Mouse (Mus musculus) kidney, postnatal 36 days (tissue): Measurements from ENCODE around the gene Nmu.

Experiments
- DNase-seq, 2 experiments: peaks; one replicate each; pipeline ENCODE4 v3.0.0; 2021 to 2022; ENCODE audit warnings: mixed read lengths in 2 of 2

Gene Nmu

GRCm38 (mm10) chr5:76363453-76364104 is at the start of gene Nmu:
Gene Nmu, minus strand, starts transcription at chr5:76363788.
- no peak for DNase-seq

GRCm38 (mm10) chr5:76411697-76412096 is 48.1 kb upstream of the Nmu start:
- DNase-seq, result no peak

- no peak for DNase-seq
Observed at GRCm38 (mm10) chr5:76394382-76394781, 30.8 kb upstream of the Nmu start.

GRCm38 (mm10) chr5:76389041-76389795 is 25.6 kb upstream of the Nmu start:
- no peak for DNase-seq

- DNase-seq, result no peak
Observed at GRCm38 (mm10) chr5:76388474-76388873, 24.9 kb upstream of the Nmu start.

GRCm38 (mm10) chr5:76383673-76384072 is 20.1 kb upstream of the Nmu start:
- DNase-seq, result no peak

- no peak for DNase-seq
Observed at GRCm38 (mm10) chr5:76381836-76382235, 18.2 kb upstream of the Nmu start.

GRCm38 (mm10) chr5:76379216-76379615 is 15.6 kb upstream of the Nmu start:
- no peak for DNase-seq

- no peak for DNase-seq
Observed at GRCm38 (mm10) chr5:76369215-76369840, 5.7 kb upstream of the Nmu start.

- DNase-seq, result no peak
Observed at GRCm38 (mm10) chr5:76365406-76365805, 1.8 kb upstream of the Nmu start.

GRCm38 (mm10) chr5:76360786-76361185 is 2.8 kb downstream of the Nmu start:
- no peak for DNase-seq

- no peak for DNase-seq
Observed at GRCm38 (mm10) chr5:76360057-76360456, 3.5 kb downstream of the Nmu start.

- DNase-seq, result no peak
Observed at GRCm38 (mm10) chr5:76351953-76352611, 11.5 kb downstream of the Nmu start.

- DNase-seq, result no peak
Observed at GRCm38 (mm10) chr5:76351537-76351936, 12.1 kb downstream of the Nmu start.

GRCm38 (mm10) chr5:76346137-76346536 is 17.5 kb downstream of the Nmu start:
- no peak for DNase-seq

GRCm38 (mm10) chr5:76340931-76341330 is 22.7 kb downstream of the Nmu start:
- DNase-seq, result no peak

- DNase-seq, result no peak
Observed at GRCm38 (mm10) chr5:76337100-76337499, 26.5 kb downstream of the Nmu start.

- no peak for DNase-seq
Observed at GRCm38 (mm10) chr5:76333833-76334232, 29.8 kb downstream of the Nmu start.

GRCm38 (mm10) chr5:76330953-76331352 is 32.6 kb downstream of the Nmu start, which contains the start of gene Pdcl2:
Gene Pdcl2, minus strand, starts transcription at chr5:76331156.
- DNase-seq, result no peak

GRCm38 (mm10) chr5:76327296-76327695 is 36.3 kb downstream of the Nmu start:
- DNase-seq, result no peak

GRCm38 (mm10) chr5:76325113-76325512 is 38.5 kb downstream of the Nmu start:
- no peak for DNase-seq

- no peak for DNase-seq
Observed at GRCm38 (mm10) chr5:76321249-76322196, 42.1 kb downstream of the Nmu start.
